Mouse (Mus musculus) midbrain, embryonic 13.5 days (tissue): ENCODE measurements around the gene Faah. TPM values are rescaled to one million over a fixed set of nuclear protein-coding genes. Genes with fewer than 3 reads are reported as not detected.

ENCODE experiments used
- ATAC-seq: fragments of 200-750 bp; cut with Nextera tagmentation; 2 replicates; pipeline ENCODE4 v1.8.0; 2017; ENCODE audit warnings: mild to moderate bottlenecking, moderate TSS enrichment, moderate library complexity
- H3K27ac ChIP-seq: fragments of 300-500 bp; sonication (generic); 2 replicates; pipeline ENCODE4 v1.5.1; 2015; ENCODE audit warnings: inconsistent platforms, mild to moderate bottlenecking, moderate library complexity
- H3K27me3 ChIP-seq: fragments of 300-500 bp; sonication (generic); 2 replicates; pipeline ENCODE4 v1.6.1; 2015; ENCODE audit warnings: mild to moderate bottlenecking, inconsistent platforms
- H3K36me3 ChIP-seq: fragments of 300-500 bp; sonication (generic); 2 replicates; pipeline ENCODE4 v1.6.1; 2015; ENCODE audit warnings: mild to moderate bottlenecking, inconsistent platforms
- H3K4me1 ChIP-seq: fragments of 300-500 bp; sonication (generic); replicated peaks from 2 replicates; pipeline ENCODE4 v1.6.1; 2015; ENCODE audit warnings: inconsistent platforms
- H3K4me2 ChIP-seq: fragments of 300-500 bp; sonication (generic); replicated peaks from 2 replicates; pipeline ENCODE4 v1.6.1; 2015; ENCODE audit warnings: moderate library complexity, mild to moderate bottlenecking, inconsistent platforms
- H3K4me3 ChIP-seq: fragments of 300-500 bp; sonication (generic); replicated peaks from 2 replicates; pipeline ENCODE4 v1.5.1; 2015; ENCODE audit warnings: mild to moderate bottlenecking, inconsistent platforms
- H3K9ac ChIP-seq: fragments of 300-500 bp; sonication (generic); replicated peaks from 2 replicates; pipeline ENCODE4 v1.6.1; 2015; ENCODE audit warnings: mild to moderate bottlenecking, inconsistent platforms
- H3K9me3 ChIP-seq: fragments of 300-500 bp; sonication (generic); 2 replicates; pipeline ENCODE4 v1.6.1; 2016; ENCODE audit warnings: mild to moderate bottlenecking, inconsistent platforms
- WGBS: fragments of 180-500 bp; shearing (Covaris S2); methylation state at CpG from one replicate; pipeline ENCODE4 v1.1.7; 2015; 5-methylcytosine and 5-hydroxymethylcytosine counted together
- polyA plus RNA-seq: library from polyadenylated mRNA; unstranded; fragments of >200 nt; fragmentation: Nextera tagmentation; extraction: Ambion mirVana; gene quantifications from 2 replicates; pipeline ENCODE4 v1.2.1, GENCODE M21; 2015

The Faah gene
- polyA plus RNA-seq, 1 experiment from 2014 or later, result 11.3 TPM

GRCm38 (mm10) chr4:116040466-116040865 lies 22.7 kb upstream of the Faah start:
- Histone ChIP-seq H3K4me3 (no peak overlapping the region), H3K4me1 (no peaks in the 10 kb centered on the region), H3K4me2 (no peak overlapping the region), H3K9me3 (no peaks in the 10 kb centered on the region), H3K27me3 (no peaks in the 10 kb centered on the region), H3K36me3 (peaks cover 26% of the 10 kb centered on the region), H3K27ac (no peak overlapping the region), H3K9ac (no peak overlapping the region)
- 97% methylated on average over 2 of the region's 2 CpGs for WGBS
- no peak for ATAC-seq

- no peaks in the 10 kb centered on the region for H3K9me3 ChIP-seq
- no peak for ATAC-seq
- no peak overlapping the region for H3K27ac ChIP-seq
- H3K9ac ChIP-seq, result no peak overlapping the region
- peaks cover 26% of the 10 kb centered on the region for H3K36me3 ChIP-seq
- no peak overlapping the region for H3K4me2 ChIP-seq
- no peaks in the 10 kb centered on the region for H3K27me3 ChIP-seq
- H3K4me3 ChIP-seq, result no peak overlapping the region
- H3K4me1 ChIP-seq, result no peaks in the 10 kb centered on the region
- WGBS, result 90% methylated on average over 5 of the region's 5 CpGs
These were observed 15.6 kb upstream of the Faah start for GRCm38 (mm10) chr4:116033374-116033773.

GRCm38 (mm10) chr4:116032906-116033305 lies 15.2 kb upstream of the Faah start:
- Histone ChIP-seq H3K27ac (no peak overlapping the region), H3K4me1 (no peaks in the 10 kb centered on the region), H3K27me3 (no peaks in the 10 kb centered on the region), H3K4me2 (no peak overlapping the region), H3K36me3 (peaks cover 26% of the 10 kb centered on the region), H3K9me3 (no peaks in the 10 kb centered on the region), H3K9ac (no peak overlapping the region), H3K4me3 (no peak overlapping the region)
- 90% methylated on average over 9 of the region's 9 CpGs for WGBS
- ATAC-seq, result no peak

- Histone ChIP-seq H3K4me1 (peaks cover 14% of the 10 kb centered on the region), H3K9me3 (no peaks in the 10 kb centered on the region), H3K4me3 (peak overlapping the region; percentile 70), H3K27ac (peak overlapping the region; percentile 58), H3K36me3 (no peaks in the 10 kb centered on the region), H3K9ac (peak overlapping the region; percentile 87), H3K4me2 (peak overlapping the region; percentile 96), H3K27me3 (peaks cover 58% of the 10 kb centered on the region)
- under 1% methylated on average over 60 of the region's 60 CpGs for WGBS
- ATAC-seq, result peak; percentile 95
These were observed 325 bp downstream of the Faah start for GRCm38 (mm10) chr4:116017300-116017901.

GRCm38 (mm10) chr4:116016862-116017299 lies 845 bp downstream of the Faah start:
- peak; percentile 9; the same call in 1 of the 2 replicates for ATAC-seq

GRCm38 (mm10) chr4:116016396-116016795 lies 1.3 kb downstream of the Faah start:
- 63% methylated on average over 3 of the region's 3 CpGs for WGBS
- ATAC-seq, result no peak
- Histone ChIP-seq H3K4me3 (peak overlapping the region; percentile 70), H3K27ac (no peak overlapping the region), H3K9ac (0 out of 2 replicates have a peak overlapping the region, but pooled peaks have one; percentile 87), H3K4me1 (peaks cover 14% of the 10 kb centered on the region), H3K4me2 (peak overlapping the region; percentile 96), H3K9me3 (no peaks in the 10 kb centered on the region), H3K36me3 (no peaks in the 10 kb centered on the region), H3K27me3 (peaks cover 61% of the 10 kb centered on the region)

More at GRCm38 (mm10) chr4:116016862-116017299, 845 bp downstream of the Faah start:
- Histone ChIP-seq H3K27me3 (peaks cover 57% of the 10 kb centered on the region), H3K9me3 (no peaks in the 10 kb centered on the region), H3K4me2 (peak overlapping the region; percentile 96), H3K36me3 (no peaks in the 10 kb centered on the region), H3K27ac (no peak overlapping the region), H3K4me1 (peaks cover 14% of the 10 kb centered on the region), H3K9ac (peak overlapping the region; percentile 87), H3K4me3 (peak overlapping the region; percentile 70)
- 9% methylated on average over 16 of the region's 16 CpGs for WGBS

- Histone ChIP-seq H3K27ac (no peak overlapping the region), H3K36me3 (no peaks in the 10 kb centered on the region), H3K27me3 (peaks cover 65% of the 10 kb centered on the region), H3K4me2 (no peak overlapping the region), H3K4me3 (no peak overlapping the region; the same call in 1 of the 2 replicates), H3K9ac (no peak overlapping the region), H3K9me3 (no peaks in the 10 kb centered on the region), H3K4me1 (peaks cover 14% of the 10 kb centered on the region)
- 70% methylated on average over 8 of the region's 8 CpGs for WGBS
- no peak for ATAC-seq
These were observed 1.7 kb downstream of the Faah start for GRCm38 (mm10) chr4:116015996-116016395.

GRCm38 (mm10) chr4:116015502-116015901 lies 2.2 kb downstream of the Faah start:
- Histone ChIP-seq H3K27ac (no peak overlapping the region), H3K36me3 (no peaks in the 10 kb centered on the region), H3K4me1 (peaks cover 14% of the 10 kb centered on the region), H3K27me3 (peaks cover 65% of the 10 kb centered on the region), H3K9ac (no peak overlapping the region), H3K4me3 (no peak overlapping the region), H3K4me2 (no peak overlapping the region), H3K9me3 (no peaks in the 10 kb centered on the region)
- no peak for ATAC-seq
- WGBS, result 89% methylated on average over 5 of the region's 5 CpGs

- H3K27ac ChIP-seq, result no peak overlapping the region
- H3K4me2 ChIP-seq, result no peak overlapping the region
- ATAC-seq, result no peak
- peaks cover 25% of the 10 kb centered on the region for H3K27me3 ChIP-seq
- H3K9me3 ChIP-seq, result no peaks in the 10 kb centered on the region
- no peak overlapping the region for H3K9ac ChIP-seq
- no peaks in the 10 kb centered on the region for H3K36me3 ChIP-seq
- H3K4me3 ChIP-seq, result no peak overlapping the region
- H3K4me1 ChIP-seq, result no peaks in the 10 kb centered on the region
- WGBS, result 83% methylated on average over 8 of the region's 8 CpGs
These were observed 7.5 kb downstream of the Faah start for GRCm38 (mm10) chr4:116010186-116010585.

- no peak overlapping the region for H3K9ac ChIP-seq
- ATAC-seq, result no peak
These were observed 16.5 kb downstream of the Faah start for GRCm38 (mm10) chr4:116001206-116001605.

GRCm38 (mm10) chr4:116000671-116001070 lies 17.1 kb downstream of the Faah start:
- no peak for ATAC-seq

More at GRCm38 (mm10) chr4:116001206-116001605, 16.5 kb downstream of the Faah start:
- Histone ChIP-seq H3K36me3 (no peaks in the 10 kb centered on the region), H3K4me2 (no peak overlapping the region), H3K4me3 (no peak overlapping the region), H3K27me3 (peaks cover 14% of the 10 kb centered on the region; the same call in 1 of the 2 replicates), H3K4me1 (0 out of 2 replicates have a peak, but pooled peaks cover 3% of the 10 kb centered on the region), H3K27ac (no peak overlapping the region), H3K9me3 (no peaks in the 10 kb centered on the region)
- 73% methylated on average over 4 of the region's 4 CpGs for WGBS

GRCm38 (mm10) chr4:115996729-115997128 lies 21.0 kb downstream of the Faah start:
- Histone ChIP-seq H3K9ac (no peak overlapping the region), H3K9me3 (no peaks in the 10 kb centered on the region), H3K27me3 (no peaks in the 10 kb centered on the region), H3K4me1 (0 out of 2 replicates have a peak, but pooled peaks cover 3% of the 10 kb centered on the region), H3K36me3 (no peaks in the 10 kb centered on the region), H3K27ac (no peak overlapping the region), H3K4me2 (no peak overlapping the region), H3K4me3 (no peak overlapping the region)
- 81% methylated on average over 4 of the region's 4 CpGs for WGBS
- no peak for ATAC-seq

More at GRCm38 (mm10) chr4:116000671-116001070, 17.1 kb downstream of the Faah start:
- H3K4me2 ChIP-seq, result no peak overlapping the region
- no peaks in the 10 kb centered on the region for H3K9me3 ChIP-seq
- H3K27me3 ChIP-seq, result peaks cover 14% of the 10 kb centered on the region; the same call in 1 of the 2 replicates
- H3K4me3 ChIP-seq, result no peak overlapping the region
- no peaks in the 10 kb centered on the region for H3K36me3 ChIP-seq
- H3K27ac ChIP-seq, result no peak overlapping the region
- H3K4me1 ChIP-seq, result 0 out of 2 replicates have a peak, but pooled peaks cover 3% of the 10 kb centered on the region
- no peak overlapping the region for H3K9ac ChIP-seq
- 50% methylated on average over 6 of the region's 6 CpGs for WGBS
